Mouse (Mus musculus) limb, embryonic 11.5 days (tissue): Measurements from ENCODE around the gene 2310009B15Rik. TPM values are rescaled to one million over a fixed set of nuclear protein-coding genes. Genes with fewer than 3 reads are reported as not detected.

Source experiments
- ATAC-seq: fragments of 200-750 bp; cut with Nextera tagmentation; 2 replicates; pipeline ENCODE4 v1.8.0; 2017; ENCODE audit warnings: low read depth; ENCODE audit not compliant: insufficient number of reproducible peaks, low FRiP score, low TSS enrichment
- DNase-seq: peaks from one replicate; pipeline ENCODE4 v3.0.0-alpha.2; 2015; ENCODE audit warnings: low spot score
- H3K27ac ChIP-seq: fragments of 300-500 bp; sonication (generic); replicated peaks from 2 replicates; pipeline ENCODE4 v1.5.1; 2014; ENCODE audit warnings: low read depth, mild to moderate bottlenecking, low read length
- H3K27me3 ChIP-seq: fragments of 300-500 bp; sonication (generic); 2 replicates; pipeline ENCODE4 v1.6.1; 2014; ENCODE audit warnings: mild to moderate bottlenecking, low read length, mixed read lengths; ENCODE audit not compliant: control insufficient read depth, insufficient read depth
- H3K36me3 ChIP-seq: fragments of 300-500 bp; sonication (generic); 2 replicates; pipeline ENCODE4 v1.6.1; 2014; ENCODE audit warnings: mild to moderate bottlenecking, low read length, moderate library complexity, mixed read lengths; ENCODE audit not compliant: control insufficient read depth, insufficient read depth
- H3K4me1 ChIP-seq: fragments of 300-500 bp; sonication (generic); 2 replicates; pipeline ENCODE4 v1.6.1; 2014; ENCODE audit warnings: low read length, mixed read lengths; ENCODE audit not compliant: control insufficient read depth, insufficient read depth
- H3K4me2 ChIP-seq: fragments of 300-500 bp; sonication (generic); 2 replicates; pipeline ENCODE4 v1.6.1; 2014; ENCODE audit warnings: low read depth, mild to moderate bottlenecking, moderate library complexity; ENCODE audit not compliant: severe bottlenecking
- H3K4me3 ChIP-seq: fragments of 300-500 bp; sonication (generic); 2 replicates; pipeline ENCODE4 v1.5.1; 2014; ENCODE audit warnings: low read depth, low read length
- H3K9ac ChIP-seq: fragments of 300-500 bp; sonication (generic); 2 replicates; pipeline ENCODE4 v1.6.1; 2014; ENCODE audit warnings: mild to moderate bottlenecking, low read length
- H3K9me3 ChIP-seq: fragments of 300-500 bp; sonication (generic); 2 replicates; pipeline ENCODE4 v1.6.1; 2016; ENCODE audit warnings: low read length; ENCODE audit not compliant: control insufficient read depth
- WGBS: fragments of 180-500 bp; shearing (Covaris S2); extraction: QIAGEN DNeasy Blood & Tissue Kit; methylation state at CpG from one replicate; pipeline ENCODE4 v1.1.7; 2014; 5-methylcytosine and 5-hydroxymethylcytosine counted together
- polyA plus RNA-seq: library from polyadenylated mRNA; unstranded; fragments of >200 nt; fragmentation: Nextera tagmentation; extraction: Ambion mirVana; gene quantifications from 2 replicates; pipeline ENCODE4 v1.2.1, GENCODE M21; 2014

The 2310009B15Rik gene
- polyA plus RNA-seq, 1 experiment from 2014 or later, result 60.4 TPM

- ATAC-seq (peak; percentile 72; the same call in 1 of the 2 replicates), DNase-seq (no peak)
- Histone ChIP-seq H3K36me3 (no peaks in the 10 kb centered on the region), H3K9me3 (no peaks in the 10 kb centered on the region), H3K27me3 (no peaks in the 10 kb centered on the region), H3K4me2 (no peak overlapping the region), H3K4me3 (no peak overlapping the region), H3K9ac (no peak overlapping the region), H3K4me1 (no peaks in the 10 kb centered on the region), H3K27ac (no peak overlapping the region)
- 80% methylated on average over 1 of the region's 1 CpGs for WGBS
These were observed 33.7 kb downstream of the 2310009B15Rik start for GRCm38 (mm10) chr1:138822985-138823322.

- H3K27ac ChIP-seq, result no peak overlapping the region
- no peak overlapping the region for H3K9ac ChIP-seq
- H3K9me3 ChIP-seq, result no peaks in the 10 kb centered on the region
- H3K36me3 ChIP-seq, result no peaks in the 10 kb centered on the region
- no peaks in the 10 kb centered on the region for H3K4me1 ChIP-seq
- DNase-seq, result no peak
- no peak overlapping the region for H3K4me3 ChIP-seq
- ATAC-seq, result peak; percentile 26; the same call in 1 of the 2 replicates
- H3K4me2 ChIP-seq, result no peak overlapping the region
- WGBS, result 91% methylated on average over 7 of the region's 7 CpGs
- no peaks in the 10 kb centered on the region for H3K27me3 ChIP-seq
These were observed 34.2 kb downstream of the 2310009B15Rik start for GRCm38 (mm10) chr1:138822255-138822984.

Other genes with a start within 250 kb of the 2310009B15Rik start
- 37.9 and 39.0 TPM in 2 replicates for gene Nek7, start 236.7 kb downstream of the 2310009B15Rik start, polyA plus RNA-seq
- gene Lhx9, start 8.3 kb downstream of the 2310009B15Rik start, polyA plus RNA-seq, result 108 and 116 TPM in 2 replicates
- 10.5 and 11.6 TPM in 2 replicates for gene Dennd1b, start 106.6 kb upstream of the 2310009B15Rik start, polyA plus RNA-seq